Mouse (Mus musculus) frontal cortex, postnatal 36 days (tissue): ENCODE measurements around the gene Bnip1.

Experiments
- DNase-seq, 2 experiments: peaks; one replicate each; pipeline ENCODE4 v3.0.0; 2022; ENCODE audit warnings: low spot score in 2 of 2

The Bnip1 gene

DNA sequence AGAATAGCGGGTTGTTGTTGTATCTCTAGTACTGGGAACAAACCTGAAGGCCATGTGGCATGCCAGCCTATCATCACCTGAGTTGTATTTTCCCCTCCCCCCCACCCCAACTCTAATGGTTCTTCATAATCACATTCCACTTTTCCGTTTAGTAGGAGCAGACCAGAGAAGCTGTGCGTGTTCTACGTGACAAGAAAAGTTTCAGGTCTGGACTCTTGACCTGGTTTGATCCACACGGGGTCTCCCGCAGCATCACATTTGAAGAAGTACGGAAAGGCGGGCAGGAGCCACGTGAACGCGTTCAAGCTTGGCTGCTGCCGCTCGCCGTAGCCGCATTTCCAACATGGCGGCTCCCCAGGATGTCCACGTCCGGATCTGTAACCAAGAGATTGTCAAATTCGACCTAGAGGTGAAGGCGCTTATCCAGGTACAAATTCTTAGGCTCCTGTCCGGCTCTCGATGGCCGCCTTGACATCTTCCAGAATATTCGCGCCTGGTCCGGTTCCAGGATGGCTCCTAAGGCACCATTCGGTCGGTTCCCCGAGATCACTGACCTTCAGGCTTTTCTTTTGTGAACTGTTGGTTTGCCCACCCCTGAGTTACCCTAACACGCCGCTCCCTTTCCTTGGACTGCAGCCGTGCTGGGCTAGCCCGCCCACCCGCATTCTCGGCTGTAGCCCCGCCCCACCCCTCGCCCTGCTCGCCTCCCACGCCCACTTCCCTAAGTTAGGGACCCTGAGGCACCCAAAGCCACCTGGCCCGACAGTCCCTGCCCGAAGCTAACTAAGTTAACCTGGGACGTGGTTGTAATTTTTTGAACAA, at the start of gene Bnip1:
TSS of gene Bnip1 (plus strand) at position 317 of the 822 bp plus-strand sequence.
- DNase-seq: peak; percentile 81 to 89

DNA sequence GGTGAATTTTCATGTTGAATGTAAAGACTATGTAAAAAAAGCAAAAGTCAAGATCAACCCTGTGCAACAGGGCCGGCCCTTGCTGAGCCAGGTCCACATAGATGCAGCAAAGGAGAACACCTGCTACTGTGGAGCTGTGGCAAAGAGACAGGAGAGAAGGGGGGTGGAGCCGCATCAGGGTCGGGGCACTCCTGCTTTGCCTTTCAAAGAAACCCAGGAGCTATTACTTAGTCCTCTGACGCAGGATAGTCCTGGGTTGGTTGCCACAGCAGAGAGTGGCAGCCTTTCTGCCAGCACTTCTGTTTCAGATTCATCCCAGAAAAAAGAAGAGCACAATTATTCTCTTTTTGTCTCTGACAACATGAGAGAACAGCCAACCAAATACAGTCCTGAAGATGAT, 38.3 kb upstream of the Bnip1 start:
- DNase-seq: no peak

DNA sequence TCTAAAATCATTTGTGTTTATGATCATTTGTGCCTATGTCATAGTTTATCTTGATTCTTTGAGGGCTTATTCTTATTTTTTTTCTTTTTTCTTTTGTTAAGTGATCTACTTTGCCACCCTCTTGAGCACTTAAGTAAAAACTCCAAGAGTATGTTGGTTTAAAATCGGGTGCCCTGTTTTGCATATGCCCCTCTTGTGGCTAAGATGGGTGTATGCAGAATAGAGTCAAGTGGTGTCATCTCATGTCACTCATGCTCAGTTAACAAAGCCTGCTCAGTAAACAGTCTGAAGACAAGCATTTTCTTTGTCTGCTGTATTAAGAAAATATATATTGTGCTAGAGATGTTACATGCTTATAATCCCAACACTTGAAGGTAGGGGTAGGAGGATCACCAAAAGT, 37.6 kb upstream of the Bnip1 start:
- DNase-seq: no peak

DNA sequence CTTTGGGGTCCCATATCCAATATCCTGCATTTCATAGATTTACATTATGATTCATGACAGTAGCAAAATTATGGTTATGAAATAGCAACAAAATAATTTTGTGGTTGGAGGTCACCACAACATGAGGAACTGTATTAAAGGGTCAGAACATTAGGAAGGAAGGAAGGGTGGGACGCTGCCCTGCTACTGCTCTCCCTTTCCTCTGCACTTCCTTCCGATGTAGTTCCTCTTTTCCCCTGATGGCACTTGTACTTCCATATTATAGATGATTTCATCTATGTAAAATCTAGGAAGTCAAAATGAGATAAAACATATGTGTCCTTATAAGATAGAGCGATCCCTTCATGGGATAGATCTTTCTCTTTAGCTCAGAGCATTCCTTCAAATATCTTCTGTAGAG, 30.9 kb upstream of the Bnip1 start:
- no peak for DNase-seq

DNA sequence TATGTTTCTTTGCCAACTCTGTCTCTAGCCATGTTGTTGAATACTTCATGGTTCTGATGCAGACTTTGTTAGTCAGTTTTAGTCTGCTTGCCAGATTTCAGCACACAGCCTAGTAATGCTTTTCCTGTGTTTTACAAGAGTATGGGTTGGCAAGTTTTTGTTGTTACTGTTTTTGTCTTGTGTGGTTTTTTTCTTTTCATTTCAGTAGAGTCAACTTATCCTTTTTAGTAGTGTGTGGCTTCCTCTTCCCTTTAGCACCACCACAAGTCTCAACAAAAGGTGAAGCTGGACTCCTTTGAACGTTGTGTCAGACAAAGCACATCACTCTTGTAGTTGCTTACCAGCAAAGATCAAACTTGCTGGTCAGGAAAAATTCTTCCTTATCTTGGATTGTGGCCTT, 28.6 kb upstream of the Bnip1 start:
- DNase-seq: no peak

DNA sequence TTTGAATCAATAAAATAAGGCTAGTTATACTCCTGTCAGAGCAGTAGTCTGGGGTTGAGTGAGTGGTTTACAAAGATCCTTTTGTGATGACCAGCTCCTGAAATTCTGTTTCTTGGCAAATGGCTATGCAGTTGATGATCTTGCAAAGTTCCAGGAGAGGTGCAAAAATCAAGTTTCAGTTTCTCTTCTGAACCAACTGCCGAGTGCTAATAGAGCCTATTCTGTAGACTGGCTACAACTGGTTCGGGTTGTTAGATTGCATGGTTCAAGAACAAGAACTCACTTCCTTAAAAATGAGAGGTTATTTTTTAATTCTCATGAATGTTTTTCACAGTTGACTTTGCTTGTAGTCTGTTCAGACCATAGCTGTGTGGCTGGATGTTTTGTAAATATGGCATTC, 27.4 kb upstream of the Bnip1 start:
- DNase-seq: no peak

DNA sequence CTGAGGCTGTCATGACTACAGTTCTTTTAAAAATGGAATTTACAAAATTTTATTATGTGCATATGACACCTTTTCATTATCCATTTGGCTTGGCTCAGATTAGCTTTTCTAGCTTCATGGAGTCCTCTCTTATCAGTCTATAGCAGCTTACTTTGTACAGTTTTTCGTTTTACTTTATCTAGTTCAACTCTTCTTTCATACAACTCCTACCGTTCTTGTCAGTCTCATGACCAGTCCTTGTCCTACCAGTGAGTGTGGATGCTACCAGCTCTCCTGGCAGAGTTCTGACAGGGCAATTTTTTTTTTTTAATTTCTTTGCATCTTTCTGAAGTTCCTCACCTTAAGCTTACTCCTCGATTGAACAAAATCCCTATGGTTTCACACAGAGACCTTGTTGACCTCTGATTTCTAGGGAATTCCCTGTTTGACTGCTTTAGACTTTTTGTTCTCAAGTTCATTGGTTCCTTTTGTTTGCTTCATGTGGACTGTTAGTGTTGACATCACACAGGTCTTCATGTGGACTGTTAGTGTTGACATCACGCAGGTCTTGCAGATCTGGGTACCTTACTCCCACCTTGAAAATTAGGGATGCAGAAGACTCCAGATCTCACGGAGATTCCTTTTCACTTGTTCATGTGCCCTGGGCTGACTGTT, 13.6 kb upstream of the Bnip1 start:
- no peak for DNase-seq

DNA sequence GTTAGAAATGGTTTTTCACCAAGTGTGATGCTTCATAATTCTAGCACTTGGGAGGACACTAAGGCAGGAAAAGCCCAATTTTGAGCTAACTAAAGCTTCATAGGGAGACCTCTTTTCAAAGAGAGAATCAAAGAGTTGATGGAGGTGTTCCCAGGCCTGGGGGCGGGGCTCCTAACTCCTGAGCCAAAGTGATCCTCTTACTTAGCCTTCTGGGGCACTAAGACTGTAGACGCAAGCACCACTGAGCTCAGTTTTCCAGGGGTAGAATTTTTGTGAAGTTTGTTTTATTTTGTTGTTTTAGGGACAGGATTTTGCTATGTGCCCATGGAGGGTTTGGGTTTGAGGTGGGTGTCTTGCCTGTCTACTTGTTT, 13.1 kb upstream of the Bnip1 start:
- no peak for DNase-seq

DNA sequence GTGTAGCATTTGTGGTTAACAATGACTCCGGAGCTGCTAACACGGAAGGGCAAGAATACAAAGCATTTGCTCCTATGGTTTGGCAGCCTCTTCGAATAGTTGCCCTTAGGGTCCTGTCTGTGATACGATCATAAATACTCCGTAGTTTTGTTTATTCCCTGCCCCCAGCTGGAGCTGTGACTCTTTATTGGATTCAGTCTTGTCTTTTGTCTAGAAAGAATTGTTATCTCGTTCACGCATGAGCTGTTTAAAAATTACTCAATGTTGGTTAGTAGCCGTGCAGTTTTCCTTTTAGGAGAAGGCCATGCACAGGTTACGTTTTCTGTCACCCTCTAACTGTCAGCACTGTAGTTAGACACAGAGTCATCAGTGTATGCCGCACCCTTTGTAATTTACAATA, 4.7 kb upstream of the Bnip1 start:
- no peak for DNase-seq

DNA sequence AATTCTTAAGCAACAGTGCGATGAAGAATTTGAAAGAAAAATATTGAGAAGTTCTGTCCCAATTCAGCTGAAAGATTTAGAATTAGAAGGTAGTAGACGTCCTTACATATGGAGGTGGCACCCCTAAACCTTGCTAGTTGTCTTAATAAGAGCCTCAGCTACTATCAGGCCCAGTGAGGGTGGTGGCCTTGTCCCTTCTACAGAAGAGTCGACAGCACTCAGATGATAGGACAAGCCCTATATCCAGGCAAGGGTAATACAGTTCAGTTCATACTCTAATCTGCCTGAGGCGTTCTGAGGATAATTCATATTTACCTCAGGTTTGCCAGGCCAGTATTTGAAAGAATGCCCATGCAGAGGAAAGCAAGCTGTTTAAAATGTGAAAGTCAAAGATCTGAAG, 2.9 kb upstream of the Bnip1 start:
- DNase-seq: no peak

DNA sequence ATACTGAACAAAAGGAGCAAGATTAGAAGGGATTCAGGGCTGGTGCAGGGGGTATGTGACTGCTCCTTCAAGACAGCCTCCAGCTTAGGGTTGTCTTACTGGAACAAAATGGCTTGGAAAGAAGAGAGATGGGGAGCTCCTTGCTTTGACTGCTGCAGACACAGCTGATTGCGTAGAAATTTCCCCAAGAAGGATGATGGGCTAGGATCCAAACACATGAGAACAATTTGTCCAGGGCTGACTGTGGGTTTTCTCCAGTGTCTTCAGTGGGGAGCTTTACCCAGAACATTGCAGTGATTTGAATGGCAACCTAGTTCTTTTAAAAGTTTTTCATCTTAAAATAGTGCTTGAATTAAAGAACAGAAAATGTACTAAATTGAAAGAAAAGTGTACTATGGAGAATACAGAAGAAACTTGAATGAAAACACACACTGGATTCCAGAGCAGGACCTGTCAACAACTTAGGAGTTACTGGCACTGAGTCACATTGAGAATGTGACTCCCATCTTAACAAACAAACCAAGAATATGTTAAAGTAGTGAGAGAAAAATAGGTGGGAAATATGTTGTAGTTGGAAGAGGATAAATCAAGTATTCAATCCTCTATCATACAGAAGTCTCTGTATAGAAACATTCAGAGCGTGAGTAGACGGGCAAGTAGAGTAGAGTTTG, 2.3 kb upstream of the Bnip1 start:
- DNase-seq: no peak

DNA sequence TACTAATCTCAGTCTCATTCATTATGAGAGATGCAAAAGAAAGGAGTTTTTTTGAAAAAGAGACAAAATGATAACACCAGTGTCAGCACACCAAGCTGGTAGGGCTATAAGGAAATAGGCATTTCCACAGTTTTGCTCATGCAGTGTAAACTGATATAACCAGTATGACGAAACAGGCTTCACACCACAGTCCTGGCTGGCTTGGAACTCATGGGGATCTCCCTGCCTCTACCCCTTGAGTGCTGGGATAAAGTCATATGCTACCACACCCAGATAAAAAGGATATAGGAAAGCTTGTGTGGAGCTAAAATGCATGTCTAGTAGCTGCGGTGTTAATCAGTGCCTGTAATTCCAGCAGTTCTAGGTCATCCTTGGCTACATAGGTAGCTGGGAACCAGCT, 1.4 kb upstream of the Bnip1 start:
- DNase-seq: no peak

DNA sequence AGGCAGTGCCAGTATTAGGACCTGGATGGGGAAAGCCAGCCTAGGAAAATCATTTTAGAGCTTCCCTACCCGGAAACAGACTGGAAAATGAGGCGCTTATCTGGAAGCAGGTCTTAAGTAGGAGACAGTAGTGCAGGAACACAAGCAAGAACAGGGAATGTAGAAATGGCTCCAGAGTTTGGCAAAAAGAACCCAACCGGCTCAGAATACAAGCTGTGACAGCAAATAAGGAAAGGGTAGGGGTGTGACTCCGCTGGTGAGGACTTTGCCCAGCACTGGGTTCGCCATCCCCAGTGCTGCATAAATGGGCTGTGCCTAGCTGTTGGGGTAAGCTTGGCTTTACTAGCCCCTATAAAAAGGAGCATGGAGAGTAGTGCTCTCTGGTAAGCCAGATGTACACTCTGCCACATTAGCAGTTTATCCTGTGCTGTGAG, 761 bp downstream of the Bnip1 start:
- no peak for DNase-seq

DNA sequence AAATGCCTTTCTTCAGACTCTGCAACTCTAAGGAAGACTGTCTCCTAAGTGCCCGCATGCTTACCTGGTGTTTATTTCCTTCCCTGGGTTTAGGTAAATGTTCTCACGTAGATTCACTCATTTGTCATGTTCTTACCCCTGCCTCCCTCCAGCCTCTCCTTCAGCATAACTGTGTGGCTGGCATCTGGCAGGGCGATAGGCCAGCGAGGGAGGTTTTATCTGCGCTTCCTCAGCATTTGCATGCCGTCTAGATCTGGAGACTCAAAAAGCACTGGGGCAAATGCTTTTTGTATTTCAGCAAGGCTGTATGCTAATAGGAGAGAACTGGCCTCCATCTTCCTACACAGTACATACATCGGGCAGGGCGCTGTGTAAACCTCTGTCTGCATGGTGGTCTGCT, 3.7 kb downstream of the Bnip1 start:
- no peak for DNase-seq

DNA sequence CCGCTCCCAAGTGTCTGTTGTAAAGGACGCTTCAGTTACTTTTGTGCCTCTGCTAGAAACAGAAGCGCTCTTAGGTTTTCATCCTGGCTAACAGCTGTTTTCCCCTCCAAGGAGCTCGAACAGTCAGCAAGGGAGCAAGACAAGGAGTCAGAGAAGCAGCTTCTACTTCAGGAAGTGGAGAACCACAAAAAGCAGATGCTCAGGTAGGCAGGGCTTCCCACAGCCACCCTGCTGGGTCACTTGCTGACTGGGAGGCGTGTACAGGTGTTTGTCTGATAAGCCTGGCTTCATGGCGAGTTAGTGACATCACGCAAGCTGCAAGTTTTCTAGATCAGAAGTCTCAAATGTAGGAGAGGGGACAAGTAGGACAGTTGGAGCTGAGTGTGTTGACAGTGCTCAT, 5.7 kb downstream of the Bnip1 start:
- no peak for DNase-seq

DNA sequence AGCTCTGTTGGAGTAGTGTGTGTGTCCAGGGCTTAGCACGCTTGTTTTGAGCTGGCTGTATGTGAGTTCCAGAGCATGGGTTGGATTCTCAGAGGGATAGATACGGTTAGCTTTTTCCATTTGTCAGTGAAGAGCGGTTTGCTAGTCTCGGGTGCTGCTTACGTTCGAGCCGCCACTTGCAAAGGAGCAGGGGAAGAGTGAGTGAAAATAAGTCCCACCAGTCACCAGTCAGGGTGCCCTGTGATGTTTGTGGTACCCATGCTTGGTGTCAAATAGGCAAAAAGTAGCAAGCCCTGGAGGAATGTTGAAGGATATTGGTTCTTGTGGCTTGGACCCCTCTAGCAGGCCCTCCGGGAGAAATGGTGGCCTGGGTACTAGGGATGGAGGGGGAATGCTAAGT, 8.1 kb downstream of the Bnip1 start:
- DNase-seq: no peak

DNA sequence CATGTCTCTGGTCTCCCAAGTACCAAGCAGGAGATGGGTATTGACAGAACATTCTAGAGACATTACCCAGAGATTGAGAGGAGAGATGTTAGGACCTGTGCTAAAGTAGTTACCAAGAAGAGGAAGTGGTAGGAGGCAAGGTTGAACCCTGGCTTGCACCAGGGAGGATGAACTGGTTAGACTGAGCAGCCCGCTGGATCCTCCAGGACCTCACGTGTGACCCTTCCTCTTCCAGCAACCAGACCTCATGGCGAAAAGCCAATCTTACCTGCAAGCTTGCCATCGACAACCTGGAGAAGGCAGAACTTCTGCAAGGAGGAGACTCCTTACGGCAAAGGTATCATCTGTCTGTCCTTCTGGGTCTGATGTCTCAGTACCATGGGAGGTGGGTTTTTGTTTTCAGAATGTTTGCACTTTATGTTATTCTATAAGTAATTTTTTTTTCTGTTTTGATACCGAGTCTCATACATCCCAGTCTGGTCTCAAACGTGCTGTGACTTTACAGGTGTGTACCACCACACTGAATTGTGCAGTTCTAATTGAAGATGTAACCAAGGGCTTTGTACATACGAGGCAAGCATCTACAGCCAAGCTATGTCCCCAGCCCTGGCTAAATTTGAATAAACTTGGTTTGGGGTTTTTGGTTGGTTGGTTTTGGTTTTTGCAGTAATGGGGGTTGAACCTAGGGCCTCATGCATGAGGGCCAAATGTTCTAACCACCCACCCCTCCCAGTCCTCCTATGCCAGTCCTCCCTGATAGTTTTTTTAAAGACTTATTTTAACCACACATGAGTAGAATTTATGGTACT, 8.8 kb downstream of the Bnip1 start:
- no peak for DNase-seq

DNA sequence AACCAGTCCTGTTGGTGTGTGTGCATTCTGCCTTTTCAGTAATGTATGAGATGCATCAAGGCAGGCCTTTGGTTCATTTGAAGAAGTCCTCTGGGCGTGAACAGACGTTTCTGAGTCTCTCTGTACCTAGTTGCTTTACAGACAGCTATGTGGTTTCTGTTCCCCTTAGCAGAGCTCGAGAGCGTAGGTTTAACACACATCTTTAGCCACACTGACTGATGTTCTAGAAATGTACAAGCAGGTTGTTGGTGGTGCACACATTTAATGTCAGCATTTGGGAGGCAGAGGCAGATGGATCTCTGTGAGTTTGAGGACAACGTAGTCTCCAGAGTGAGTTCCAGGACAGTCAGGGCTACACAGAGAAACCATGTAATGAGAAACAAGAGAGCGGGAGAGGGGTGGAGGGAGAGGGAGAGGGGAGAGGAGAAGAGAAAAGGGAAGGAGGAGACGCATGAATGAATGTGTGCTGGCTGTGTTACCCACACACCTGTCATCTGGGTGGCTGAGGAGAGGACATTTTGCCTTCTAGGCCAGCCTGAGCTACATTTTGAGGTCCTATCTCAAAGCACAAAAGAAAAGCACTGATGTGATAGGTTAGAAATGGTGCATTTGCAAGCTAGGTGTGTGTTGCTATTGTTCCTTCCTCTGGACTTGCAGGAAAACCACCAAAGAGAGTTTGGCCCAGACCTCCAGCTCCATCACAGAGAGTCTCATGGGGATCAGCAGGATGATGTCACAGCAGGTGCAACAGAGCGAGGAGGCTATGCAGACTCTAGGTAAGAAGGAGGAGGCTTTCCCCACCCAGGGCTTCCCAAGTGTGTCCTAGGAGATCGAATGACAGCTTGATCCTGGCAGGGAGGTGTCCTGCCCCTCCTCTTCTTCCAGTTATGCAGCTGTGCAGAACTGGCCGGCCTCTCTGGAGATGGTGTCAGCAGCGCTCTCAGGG, 9.7 kb downstream of the Bnip1 start:
- no peak for DNase-seq

DNA sequence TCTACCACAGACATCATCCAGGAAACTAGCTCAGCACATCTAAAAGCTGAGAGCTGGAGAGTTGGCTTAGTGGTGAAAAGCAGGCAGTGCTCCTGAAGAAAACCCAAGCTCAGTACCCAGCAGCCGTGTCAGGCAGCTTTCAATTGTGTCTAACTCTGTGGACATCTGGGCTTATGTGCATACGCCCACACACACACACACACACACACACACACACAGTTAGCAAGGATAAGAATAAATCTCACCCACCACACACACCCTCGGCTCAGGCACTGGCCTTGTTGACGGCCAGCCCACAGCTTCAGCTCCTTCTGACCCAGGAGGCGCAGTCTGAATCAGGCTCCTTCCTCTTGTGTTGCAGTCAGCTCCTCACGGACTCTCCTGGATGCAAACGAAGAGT, 10.7 kb downstream of the Bnip1 start:
- peak; percentile 30 to 57 for DNase-seq

DNA sequence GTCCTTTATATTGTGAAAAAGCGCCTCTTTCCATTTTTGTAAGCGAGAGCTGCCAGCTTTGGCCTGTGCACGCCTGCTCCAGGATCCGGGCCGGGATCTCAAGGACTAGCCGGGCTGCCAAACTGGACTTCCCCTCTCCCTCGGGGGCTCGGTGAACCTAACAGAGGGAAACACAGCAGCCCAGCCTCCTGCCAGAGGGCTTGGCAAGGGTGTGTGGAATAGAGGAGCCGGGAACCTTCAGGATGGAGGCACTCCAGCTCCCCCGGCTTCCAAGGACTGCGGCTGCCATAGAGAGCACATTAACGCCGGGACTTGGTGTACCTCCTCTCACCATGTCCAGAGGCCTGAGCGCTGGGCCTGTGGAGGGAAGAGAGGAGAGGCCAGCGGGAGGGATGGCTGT, 11.2 kb downstream of the Bnip1 start:
- DNase-seq: no peak
